Mouse (Mus musculus) brain, embryonic 14.5 days (tissue): Measurements from ENCODE around the gene 1700025G04Rik. TPM values are rescaled to one million over a fixed set of nuclear protein-coding genes. Genes with fewer than 3 reads are reported as not detected.

ENCODE experiments used
- DNase-seq: peaks from one replicate; pipeline ENCODE4 v3.0.0-alpha.2; 2011; ENCODE audit warnings: low read depth
- CTCF ChIP-seq: fragments of 200-500 bp; IDR thresholded peaks from 2 replicates; pipeline ENCODE4 v1.5.1; 2012; ENCODE audit warnings: inconsistent platforms, mild to moderate bottlenecking, moderate library complexity, borderline replicate concordance; ENCODE audit not compliant: insufficient read depth, insufficient read length; ENCODE audit errors: extremely low read depth
- POLR2A ChIP-seq: fragments of 200-500 bp; IDR thresholded peaks from 2 replicates; pipeline ENCODE4 v1.6.1; 2012; ENCODE audit warnings: mild to moderate bottlenecking, inconsistent platforms, borderline replicate concordance; ENCODE audit not compliant: poor library complexity, insufficient read depth, insufficient read length, severe bottlenecking; ENCODE audit errors: extremely low read depth
- polyA plus RNA-seq: library from polyadenylated mRNA; depleted of rRNA; stranded (reverse); fragments of >200 nt; gene quantifications from 2 replicates; pipeline ENCODE4 v1.2.3, GENCODE M21; 2012

Gene 1700025G04Rik
- polyA plus RNA-seq, 1 experiment = 26.3 TPM

- TF ChIP-seq POLR2A = no peak
- TF ChIP-seq CTCF = no peak
- no peak for DNase-seq
Measured at GRCm38 (mm10) chr1:151979803-151980456, 110.0 kb downstream of the 1700025G04Rik start.

GRCm38 (mm10) chr1:151978751-151979150 is 111.2 kb downstream of the 1700025G04Rik start:
- TF ChIP-seq POLR2A (no peak), CTCF (no peak)
- no peak for DNase-seq

- peak; percentile 84 for DNase-seq
Measured at GRCm38 (mm10) chr1:151977596-151977995, 112.3 kb downstream of the 1700025G04Rik start.

GRCm38 (mm10) chr1:151976850-151977249 is 113.1 kb downstream of the 1700025G04Rik start:
- DNase-seq = peak; percentile 59

More at GRCm38 (mm10) chr1:151977596-151977995, 112.3 kb downstream of the 1700025G04Rik start:
- TF ChIP-seq CTCF (no peak), POLR2A (no peak)

GRCm38 (mm10) chr1:151975418-151976379 is 114.2 kb downstream of the 1700025G04Rik start:
- TF ChIP-seq CTCF (no peak), POLR2A (no peak)
- DNase-seq = peak; percentile 60

More at GRCm38 (mm10) chr1:151976850-151977249, 113.1 kb downstream of the 1700025G04Rik start:
- TF ChIP-seq CTCF (no peak), POLR2A (no peak)

GRCm38 (mm10) chr1:151974887-151975286 is 115.0 kb downstream of the 1700025G04Rik start:
- no peak for TF ChIP-seq CTCF
- no peak for TF ChIP-seq POLR2A
- peak; percentile 68 for DNase-seq

GRCm38 (mm10) chr1:151974424-151974823 is 115.5 kb downstream of the 1700025G04Rik start:
- DNase-seq = no peak
- no peak for TF ChIP-seq CTCF
- no peak for TF ChIP-seq POLR2A

GRCm38 (mm10) chr1:151973110-151973700 is 116.7 kb downstream of the 1700025G04Rik start:
- DNase-seq = peak; percentile 49

GRCm38 (mm10) chr1:151971581-151971980 is 118.3 kb downstream of the 1700025G04Rik start:
- DNase-seq = no peak
- TF ChIP-seq CTCF (no peak), POLR2A (no peak)

More at GRCm38 (mm10) chr1:151973110-151973700, 116.7 kb downstream of the 1700025G04Rik start:
- TF ChIP-seq POLR2A (no peak), CTCF (no peak)

GRCm38 (mm10) chr1:151968126-151968525 is 121.8 kb downstream of the 1700025G04Rik start:
- TF ChIP-seq POLR2A (no peak), CTCF (no peak)
- DNase-seq = no peak

- TF ChIP-seq CTCF (no peak), POLR2A (no peak)
- DNase-seq = no peak
Measured at GRCm38 (mm10) chr1:151964811-151965210, 125.1 kb downstream of the 1700025G04Rik start.
